Mouse (Mus musculus): ENCODE results near the gene 5530401A14Rik.

GRCm38 (mm10) chr11:81937516-81937915 lies 77.0 kb downstream of the 5530401A14Rik start:
- TF ChIP-seq CTCF (IDR thresholded peaks at IDR 0.05; ENCODE audit: low read depth) = no peak
- TF ChIP-seq EP300 (IDR thresholded peaks at IDR 0.05; ENCODE audit: low read depth) = no peak
